Mouse (Mus musculus) stomach, embryonic 15.5 days (tissue): ENCODE results near the gene Gm43518. TPM values are rescaled to one million over a fixed set of nuclear protein-coding genes. Genes with fewer than 3 reads are reported as not detected.

Experiments
- ATAC-seq: fragments of 200-750 bp; cut with Nextera tagmentation; 2 replicates; pipeline ENCODE4 v1.8.0; 2017; ENCODE audit warnings: low read depth, moderate number of reproducible peaks, moderate TSS enrichment; ENCODE audit not compliant: insufficient read depth, low FRiP score
- H3K27ac ChIP-seq: fragments of 300-500 bp; sonication (generic); 2 replicates; pipeline ENCODE4 v1.5.1; 2015; ENCODE audit warnings: mild to moderate bottlenecking, inconsistent platforms
- H3K27me3 ChIP-seq: fragments of 300-500 bp; sonication (generic); replicated peaks from 2 replicates; pipeline ENCODE4 v1.6.1; 2015; ENCODE audit warnings: inconsistent platforms
- H3K36me3 ChIP-seq: fragments of 300-500 bp; sonication (generic); 2 replicates; pipeline ENCODE4 v1.6.1; 2015; ENCODE audit warnings: inconsistent platforms
- H3K4me1 ChIP-seq: fragments of 300-500 bp; sonication (generic); 2 replicates; pipeline ENCODE4 v1.6.1; 2015; ENCODE audit warnings: inconsistent platforms
- H3K4me2 ChIP-seq: fragments of 300-500 bp; sonication (generic); 2 replicates; pipeline ENCODE4 v1.6.1; 2015; ENCODE audit warnings: mild to moderate bottlenecking, inconsistent platforms
- H3K4me3 ChIP-seq: fragments of 300-500 bp; sonication (generic); replicated peaks from 2 replicates; pipeline ENCODE4 v1.5.1; 2015; ENCODE audit warnings: inconsistent platforms
- H3K9ac ChIP-seq: fragments of 300-500 bp; sonication (generic); 2 replicates; pipeline ENCODE4 v1.6.1; 2015; ENCODE audit warnings: inconsistent platforms
- H3K9me3 ChIP-seq: fragments of 300-500 bp; sonication (generic); 2 replicates; pipeline ENCODE4 v1.6.1; 2016; ENCODE audit warnings: inconsistent platforms
- WGBS: fragments of 180-500 bp; shearing (Covaris S2); methylation state at CpG from one replicate; pipeline ENCODE4 v1.1.7; 2015; 5-methylcytosine and 5-hydroxymethylcytosine counted together
- polyA plus RNA-seq: library from polyadenylated mRNA; unstranded; fragments of >200 nt; fragmentation: Nextera tagmentation; extraction: Ambion mirVana; gene quantifications from 2 replicates; pipeline ENCODE4 v1.2.1, GENCODE M21; 2015

The Gm43518 gene
- polyA plus RNA-seq, 1 experiment from 2014 or later = 2.4 TPM

GRCm38 (mm10) chr5:123897352-123897751 is 29.9 kb upstream of the Gm43518 start:
- WGBS = 77% methylated on average over 13 of the region's 13 CpGs
- Histone ChIP-seq H3K4me3 (no peak overlapping the region), H3K27me3 (no peaks in the 10 kb centered on the region), H3K9me3 (no peaks in the 10 kb centered on the region), H3K4me1 (no peaks in the 10 kb centered on the region), H3K27ac (peak overlapping the region; percentile 31; the same call in 1 of the 2 replicates), H3K9ac (no peak overlapping the region), H3K4me2 (no peak overlapping the region), H3K36me3 (no peaks in the 10 kb centered on the region)
- ATAC-seq = no peak

DNA sequence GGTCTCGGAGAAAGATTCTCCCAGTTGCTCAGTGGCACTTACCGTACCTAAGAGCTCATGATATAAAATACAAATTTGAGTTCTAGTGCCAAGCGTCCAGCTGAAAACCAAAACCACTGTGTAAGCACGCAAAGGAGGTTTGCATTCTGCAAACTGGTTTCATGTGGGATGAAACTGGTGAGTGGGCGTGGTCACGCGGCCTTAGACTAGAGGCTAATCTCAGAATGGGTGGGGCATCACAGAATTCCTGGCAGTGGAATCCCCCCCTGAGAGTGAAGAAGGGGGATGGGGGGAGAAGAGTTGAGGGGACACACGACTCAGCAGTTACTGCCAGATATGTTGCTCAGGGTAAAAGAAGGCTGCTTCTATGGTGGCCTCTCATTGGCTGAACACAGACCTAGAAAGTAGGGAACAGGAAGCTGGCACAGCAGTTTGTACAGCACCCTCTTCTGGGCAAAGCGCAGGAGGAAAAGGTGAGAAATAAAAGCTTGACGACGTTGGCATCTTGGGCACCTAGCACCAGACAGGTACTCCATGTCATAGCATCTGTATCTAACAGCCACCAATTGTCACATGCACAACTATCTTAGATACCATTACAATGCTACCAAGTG is 23.1 kb upstream of the Gm43518 start:
- Histone ChIP-seq H3K9ac (no peak overlapping the region), H3K4me1 (peaks cover 19% of the 10 kb centered on the region), H3K27ac (no peak overlapping the region), H3K27me3 (no peaks in the 10 kb centered on the region), H3K36me3 (peaks cover 8% of the 10 kb centered on the region), H3K9me3 (no peaks in the 10 kb centered on the region), H3K4me3 (no peak overlapping the region), H3K4me2 (no peak overlapping the region)
- 64% methylated on average over 11 of the region's 11 CpGs for WGBS
- ATAC-seq = no peak

- Histone ChIP-seq H3K4me3 (peak overlapping the region; percentile 99), H3K27me3 (no peaks in the 10 kb centered on the region), H3K9me3 (no peaks in the 10 kb centered on the region), H3K9ac (no peak overlapping the region), H3K4me2 (peak overlapping the region; percentile 45), H3K4me1 (peaks cover 19% of the 10 kb centered on the region), H3K27ac (0 out of 2 replicates have a peak overlapping the region, but pooled peaks have one; percentile 16), H3K36me3 (peaks cover 20% of the 10 kb centered on the region)
- no peak for ATAC-seq
- 68% methylated on average over 17 of the region's 17 CpGs for WGBS
These were observed 20.9 kb upstream of the Gm43518 start for GRCm38 (mm10) chr5:123906146-123906975.

- peaks cover 20% of the 10 kb centered on the region for H3K36me3 ChIP-seq
- peak within 1 kb of the TSS; percentile 84 for H3K27ac ChIP-seq
- H3K4me3 ChIP-seq = peak within 1 kb of the TSS; percentile 99
- H3K4me1 ChIP-seq = peaks cover 19% of the 10 kb centered on the region
- no peaks in the 10 kb centered on the region for H3K9me3 ChIP-seq
- WGBS = under 1% methylated on average over 60 of the region's 61 CpGs
- peak; percentile 94 for ATAC-seq
- H3K9ac ChIP-seq = peak within 1 kb of the TSS; percentile 99
- H3K27me3 ChIP-seq = no peaks in the 10 kb centered on the region
- H3K4me2 ChIP-seq = peak within 1 kb of the TSS; percentile 84
These were observed 20.1 kb upstream of the Gm43518 start, which contains the start of gene Denr for GRCm38 (mm10) chr5:123906976-123907630. TSS of gene Denr (plus strand) at chr5:123907175.

GRCm38 (mm10) chr5:123907631-123907977 is 19.6 kb upstream of the Gm43518 start:
- no peak for ATAC-seq
- Histone ChIP-seq H3K36me3 (peaks cover 20% of the 10 kb centered on the region), H3K27me3 (no peaks in the 10 kb centered on the region), H3K9ac (peak overlapping the region; percentile 99), H3K27ac (peak overlapping the region; percentile 84), H3K4me1 (peaks cover 19% of the 10 kb centered on the region), H3K9me3 (no peaks in the 10 kb centered on the region), H3K4me3 (peak overlapping the region; percentile 99), H3K4me2 (peak overlapping the region; percentile 84)
- WGBS = 3% methylated on average over 10 of the region's 10 CpGs

- H3K36me3 ChIP-seq = peaks cover 35% of the 10 kb centered on the region
- H3K4me2 ChIP-seq = no peak overlapping the region
- H3K4me1 ChIP-seq = no peaks in the 10 kb centered on the region
- ATAC-seq = no peak
- WGBS = 85% methylated on average over 3 of the region's 3 CpGs
- no peaks in the 10 kb centered on the region for H3K9me3 ChIP-seq
- no peaks in the 10 kb centered on the region for H3K27me3 ChIP-seq
- no peak overlapping the region for H3K27ac ChIP-seq
- H3K9ac ChIP-seq = no peak overlapping the region
- H3K4me3 ChIP-seq = no peak overlapping the region
These were observed 12.4 kb upstream of the Gm43518 start for GRCm38 (mm10) chr5:123914852-123915251.

DNA sequence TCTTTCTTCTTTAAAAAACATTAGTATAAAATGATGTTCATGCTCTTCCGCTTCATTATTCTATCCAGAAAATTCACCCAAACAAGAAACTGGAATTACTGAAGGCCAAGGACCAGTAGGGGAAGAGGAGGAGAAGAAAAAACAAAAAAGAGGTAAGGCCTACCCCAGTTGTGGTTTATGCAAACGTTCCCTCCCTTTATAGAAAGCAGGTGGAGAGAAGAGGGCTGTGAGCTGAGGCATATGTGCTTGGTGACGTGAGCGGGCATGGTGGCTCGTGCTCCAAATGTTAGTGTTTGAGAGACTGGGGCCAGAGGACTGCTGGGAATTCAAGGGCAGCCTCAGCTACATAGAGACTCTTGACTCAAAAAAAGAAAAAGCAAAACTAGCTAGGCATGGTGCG is 5.1 kb upstream of the Gm43518 start:
- no peak overlapping the region for H3K4me3 ChIP-seq
- no peaks in the 10 kb centered on the region for H3K4me1 ChIP-seq
- no peaks in the 10 kb centered on the region for H3K9me3 ChIP-seq
- 91% methylated on average over 6 of the region's 6 CpGs for WGBS
- no peak overlapping the region for H3K9ac ChIP-seq
- H3K27ac ChIP-seq = no peak overlapping the region
- H3K27me3 ChIP-seq = no peaks in the 10 kb centered on the region
- no peak overlapping the region for H3K4me2 ChIP-seq
- no peak for ATAC-seq
- peaks cover 62% of the 10 kb centered on the region for H3K36me3 ChIP-seq

GRCm38 (mm10) chr5:123930508-123930989 is 3.3 kb downstream of the Gm43518 start, which contains the start of gene Ccdc62:
TSS of gene Ccdc62 (plus strand) at chr5:123930679.
- H3K9me3 ChIP-seq = no peaks in the 10 kb centered on the region
- under 1% methylated on average over 56 of the region's 56 CpGs for WGBS

DNA sequence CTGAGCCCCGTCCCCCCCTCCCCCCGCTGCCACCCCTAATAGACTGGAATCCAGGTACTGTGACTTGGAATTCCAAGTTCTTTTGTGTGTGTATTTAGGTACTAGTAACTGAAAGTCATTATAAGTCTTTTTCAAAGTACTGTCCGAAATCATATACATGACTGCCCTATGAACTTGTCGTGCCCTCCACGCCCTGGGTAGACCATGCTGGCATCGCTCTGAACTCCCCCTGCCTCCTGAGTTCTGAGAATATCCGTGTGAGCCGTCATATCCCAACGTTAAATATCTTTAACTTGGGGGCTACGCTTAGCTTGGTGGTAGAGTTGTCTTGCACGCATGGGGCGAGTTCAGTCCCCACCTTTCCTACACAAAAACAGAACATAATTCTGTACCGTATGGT is 3.9 kb downstream of the Gm43518 start:
- WGBS = 45% methylated on average over 13 of the region's 13 CpGs
- peaks cover 15% of the 10 kb centered on the region for H3K36me3 ChIP-seq
- peak overlapping the region; percentile 91 for H3K27ac ChIP-seq
- H3K9ac ChIP-seq = peak overlapping the region; percentile 92; the same call in 1 of the 2 replicates
- H3K4me1 ChIP-seq = 0 out of 2 replicates have a peak, but pooled peaks cover 3% of the 10 kb centered on the region
- H3K27me3 ChIP-seq = no peaks in the 10 kb centered on the region
- ATAC-seq = no peak
- peak overlapping the region; percentile 86 for H3K4me2 ChIP-seq
- peak overlapping the region; percentile 79 for H3K4me3 ChIP-seq
- no peaks in the 10 kb centered on the region for H3K9me3 ChIP-seq

More at GRCm38 (mm10) chr5:123930508-123930989, 3.3 kb downstream of the Gm43518 start, which contains the start of gene Ccdc62:
- peak within 1 kb of the TSS; percentile 86 for H3K4me2 ChIP-seq
- H3K9ac ChIP-seq = peak within 1 kb of the TSS; percentile 92
- peak within 1 kb of the TSS; percentile 91 for H3K27ac ChIP-seq
- H3K27me3 ChIP-seq = no peaks in the 10 kb centered on the region
- 0 out of 2 replicates have a peak, but pooled peaks cover 3% of the 10 kb centered on the region for H3K4me1 ChIP-seq
- H3K4me3 ChIP-seq = peak within 1 kb of the TSS; percentile 79
- H3K36me3 ChIP-seq = peaks cover 15% of the 10 kb centered on the region
- peak; percentile 97 for ATAC-seq

- Histone ChIP-seq H3K9me3 (no peaks in the 10 kb centered on the region), H3K27me3 (no peaks in the 10 kb centered on the region), H3K4me3 (no peak overlapping the region), H3K9ac (no peak overlapping the region), H3K36me3 (peaks cover 2% of the 10 kb centered on the region; the same call in 1 of the 2 replicates), H3K4me2 (no peak overlapping the region), H3K27ac (no peak overlapping the region), H3K4me1 (0 out of 2 replicates have a peak, but pooled peaks cover 3% of the 10 kb centered on the region)
- ATAC-seq = no peak
These were observed 5.7 kb downstream of the Gm43518 start for GRCm38 (mm10) chr5:123932927-123933326.

DNA sequence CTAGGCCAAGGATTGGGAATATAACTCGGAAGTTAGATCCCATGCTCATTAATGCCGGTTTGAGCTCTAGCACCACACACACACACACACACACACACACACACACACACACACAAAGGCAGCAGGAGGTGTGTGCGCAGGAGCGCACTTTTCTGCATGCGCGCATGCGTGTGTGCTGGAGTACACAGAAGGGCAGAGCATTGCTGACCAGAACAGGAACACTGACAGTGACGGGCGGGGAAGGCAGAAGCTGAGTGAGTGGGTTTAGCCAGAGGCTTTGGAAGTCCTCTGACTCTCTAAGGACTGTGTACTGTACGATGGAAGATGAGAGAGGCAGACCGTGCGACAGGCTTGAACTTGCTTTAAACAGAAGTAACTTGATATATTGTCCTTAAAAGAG is 6.3 kb downstream of the Gm43518 start:
- H3K4me2 ChIP-seq = no peak overlapping the region
- 0 out of 2 replicates have a peak, but pooled peaks cover 3% of the 10 kb centered on the region for H3K4me1 ChIP-seq
- no peak overlapping the region for H3K9ac ChIP-seq
- no peak overlapping the region for H3K4me3 ChIP-seq
- H3K36me3 ChIP-seq = no peaks in the 10 kb centered on the region
- WGBS = 85% methylated on average over 12 of the region's 12 CpGs
- no peaks in the 10 kb centered on the region for H3K27me3 ChIP-seq
- H3K27ac ChIP-seq = no peak overlapping the region
- ATAC-seq = no peak
- H3K9me3 ChIP-seq = no peaks in the 10 kb centered on the region
